Mouse (Mus musculus) layer of hippocampus, adult 9-11 months (tissue): ENCODE results near the gene Gprin3.

ENCODE experiments used
- DNase-seq: peaks from one replicate; pipeline ENCODE4 v3.0.0; 2022

The Gprin3 gene

DNA sequence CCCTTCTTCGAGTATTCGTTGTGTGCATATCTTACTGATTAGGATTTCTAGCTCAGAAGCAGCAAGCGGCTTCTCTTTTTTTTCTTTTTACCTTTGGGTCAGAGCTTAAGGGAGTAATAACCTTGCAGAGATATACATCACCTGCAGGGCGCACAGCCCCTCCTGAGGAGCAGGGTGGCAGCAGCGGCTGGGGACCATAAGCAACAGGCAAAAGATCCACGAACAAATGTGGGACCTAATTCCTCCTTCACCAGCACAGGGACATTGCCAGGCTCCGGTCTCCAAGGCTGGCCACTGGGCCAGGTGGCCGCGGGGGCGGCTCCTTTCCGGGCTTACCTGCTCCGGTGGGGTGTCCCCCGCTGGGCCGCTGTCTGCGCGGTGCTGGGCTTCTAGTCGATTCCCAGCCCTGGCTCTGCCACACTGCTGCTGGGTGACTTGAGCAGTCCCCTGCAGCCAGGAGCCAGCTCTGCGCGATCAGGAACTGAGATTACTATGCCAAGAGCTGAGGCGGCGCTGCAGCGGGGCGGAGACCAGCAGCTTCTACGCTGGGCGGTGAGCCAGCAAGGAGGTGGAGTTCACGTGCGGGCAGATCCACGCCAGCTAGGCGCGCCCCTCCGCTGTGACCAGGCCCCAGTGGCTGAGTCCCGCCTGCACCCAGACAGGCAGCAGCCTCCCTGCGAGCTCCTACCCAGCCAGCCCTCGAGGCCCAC is at the start of gene Gprin3:
Gprin3 (minus strand) TSS at position 471 of the 710 bp plus-strand sequence.
- peak; percentile 71 for DNase-seq

DNA sequence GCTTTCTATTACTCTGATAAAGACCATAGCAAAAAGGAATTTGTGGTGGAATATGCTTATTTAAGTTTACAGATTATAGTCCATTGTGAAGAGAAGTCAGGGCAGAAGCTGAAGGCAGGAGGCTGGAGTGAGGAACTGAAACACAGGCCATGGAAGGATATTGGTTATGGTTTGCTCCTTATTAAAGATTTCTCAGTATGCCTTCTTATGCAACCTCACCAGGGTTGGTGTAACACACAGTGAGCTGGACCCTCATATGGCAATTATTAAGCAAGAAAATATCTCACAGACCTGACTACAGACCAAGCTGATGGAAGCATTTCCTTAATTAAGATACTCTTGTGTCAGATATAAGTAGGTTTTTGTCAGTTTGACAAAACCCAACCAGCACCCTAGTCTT is 32.8 kb upstream of the Gprin3 start:
- DNase-seq: no peak

DNA sequence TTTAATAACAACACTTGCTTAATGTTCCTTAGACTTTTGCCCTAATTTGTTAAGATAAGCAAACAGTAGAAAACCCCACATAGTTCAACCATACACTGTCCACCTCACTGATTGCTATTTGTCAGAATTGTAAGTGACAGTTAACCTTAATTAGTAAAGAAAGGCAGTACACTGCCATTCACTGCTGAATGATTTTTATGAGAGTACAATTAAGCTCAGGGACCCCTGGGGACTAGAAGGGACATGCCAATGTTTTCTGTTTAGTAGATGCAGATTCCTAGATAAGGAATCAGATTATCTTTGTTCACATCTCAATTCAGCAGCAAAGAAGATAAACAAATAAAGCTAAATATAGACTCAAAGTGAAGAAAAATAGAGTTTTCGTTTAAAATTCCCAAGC is 30.0 kb upstream of the Gprin3 start:
- no peak for DNase-seq

DNA sequence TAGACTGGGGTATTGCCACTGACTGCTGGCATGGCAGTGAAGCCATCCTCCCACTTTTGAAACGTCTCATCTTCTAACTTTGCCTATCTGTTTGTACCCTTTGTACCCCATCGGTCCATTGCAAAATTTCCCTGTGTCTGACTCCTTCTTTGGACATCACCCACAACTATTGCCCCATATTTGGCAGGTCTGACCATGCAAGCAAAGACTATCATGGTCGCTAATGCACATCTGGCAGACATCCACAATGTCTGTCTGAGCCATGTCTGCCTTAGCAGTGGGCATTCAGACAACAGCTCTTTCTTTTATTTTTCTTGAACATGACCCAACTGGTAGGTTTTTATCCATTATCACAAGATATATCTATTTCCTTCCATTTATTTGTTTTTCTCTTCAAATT is 25.3 kb upstream of the Gprin3 start:
- no peak for DNase-seq

- DNase-seq: no peak
These were observed 19.0 kb upstream of the Gprin3 start for GRCm38 (mm10) chr6:59445101-59445503.

GRCm38 (mm10) chr6:59435906-59436305 is 9.8 kb upstream of the Gprin3 start:
- no peak for DNase-seq

DNA sequence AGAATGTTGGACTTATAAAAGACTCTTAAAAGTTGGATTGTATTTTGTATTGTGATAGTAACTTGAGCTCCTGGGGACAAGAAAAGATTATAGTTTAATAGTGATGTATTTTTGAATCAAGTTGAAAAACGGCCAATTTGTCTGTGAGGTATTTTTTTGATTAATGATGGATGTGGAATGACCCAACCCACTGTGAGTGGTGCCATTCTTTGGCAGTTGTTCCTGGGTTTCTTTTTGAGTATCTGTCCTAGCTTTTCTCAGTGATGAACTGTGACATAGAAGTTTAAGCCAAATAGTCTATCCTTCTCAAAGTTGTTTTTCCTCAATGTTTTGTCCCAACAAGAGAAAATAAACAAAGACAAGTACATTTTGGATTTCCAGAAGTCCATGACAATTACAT is 7.0 kb upstream of the Gprin3 start:
- DNase-seq: no peak

DNA sequence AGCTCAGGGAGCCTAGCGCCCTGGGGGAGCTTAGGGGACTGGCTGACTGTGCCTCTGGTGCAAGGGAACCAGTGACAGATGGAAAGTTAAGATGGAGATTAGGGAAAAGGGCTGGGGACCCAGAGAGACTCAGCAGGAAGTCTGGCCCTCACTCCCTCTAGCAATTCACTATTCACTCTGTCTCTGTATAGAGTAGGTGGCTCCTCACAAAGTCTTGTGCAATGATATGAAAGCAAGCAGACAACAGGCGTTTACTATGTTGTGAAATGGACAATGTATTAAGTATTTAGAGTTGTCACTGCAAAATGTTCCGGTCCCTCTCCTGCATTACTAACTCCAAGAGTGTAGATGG is 416 bp upstream of the Gprin3 start:
- no peak for DNase-seq

- no peak for DNase-seq
These were observed 988 bp downstream of the Gprin3 start for GRCm38 (mm10) chr6:59424871-59425740.

DNA sequence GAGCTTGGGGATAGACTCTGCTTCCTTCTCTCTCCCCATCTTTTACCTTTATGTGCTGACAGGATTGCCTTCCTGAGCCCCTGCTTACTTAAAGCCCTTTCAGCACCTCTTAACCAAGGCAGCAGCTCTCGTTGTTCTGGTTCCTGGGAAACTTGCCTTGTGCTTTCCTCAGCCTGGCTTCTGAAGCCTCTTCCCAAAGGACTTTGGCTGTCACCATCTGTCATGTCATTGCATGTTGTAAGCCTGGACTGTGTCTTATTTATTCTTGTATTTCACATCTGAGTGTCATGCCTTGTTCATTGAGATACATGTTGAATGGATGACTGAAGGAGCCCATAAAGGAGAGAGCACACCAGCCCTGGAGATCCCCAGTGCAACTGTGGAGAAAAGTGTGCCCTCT is 2.3 kb downstream of the Gprin3 start:
- no peak for DNase-seq

- no peak for DNase-seq
These were observed 6.8 kb downstream of the Gprin3 start for GRCm38 (mm10) chr6:59419264-59419663.

DNA sequence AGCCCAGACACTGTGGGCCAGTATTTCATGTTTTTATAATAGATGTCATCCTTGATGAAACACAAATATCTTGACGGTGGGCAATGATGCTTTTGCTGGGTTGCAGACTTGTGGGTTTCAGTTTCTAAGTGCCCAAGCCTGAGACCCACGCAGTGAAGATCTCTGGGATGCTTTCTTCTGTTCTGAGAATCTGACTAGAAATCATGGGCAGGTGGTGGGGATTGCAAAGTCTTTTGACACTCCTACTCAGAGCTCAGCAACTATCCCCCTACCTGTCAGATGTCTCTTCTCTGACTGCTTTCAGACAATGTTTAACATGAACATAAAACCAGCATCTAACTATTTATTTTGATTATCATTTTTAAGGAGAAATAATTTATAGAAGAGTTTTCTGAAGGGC is 7.4 kb downstream of the Gprin3 start:
- no peak for DNase-seq

- no peak for DNase-seq
These were observed 11.3 kb downstream of the Gprin3 start for GRCm38 (mm10) chr6:59414816-59415215.

- no peak for DNase-seq
These were observed 13.4 kb downstream of the Gprin3 start for GRCm38 (mm10) chr6:59412417-59413346.

DNA sequence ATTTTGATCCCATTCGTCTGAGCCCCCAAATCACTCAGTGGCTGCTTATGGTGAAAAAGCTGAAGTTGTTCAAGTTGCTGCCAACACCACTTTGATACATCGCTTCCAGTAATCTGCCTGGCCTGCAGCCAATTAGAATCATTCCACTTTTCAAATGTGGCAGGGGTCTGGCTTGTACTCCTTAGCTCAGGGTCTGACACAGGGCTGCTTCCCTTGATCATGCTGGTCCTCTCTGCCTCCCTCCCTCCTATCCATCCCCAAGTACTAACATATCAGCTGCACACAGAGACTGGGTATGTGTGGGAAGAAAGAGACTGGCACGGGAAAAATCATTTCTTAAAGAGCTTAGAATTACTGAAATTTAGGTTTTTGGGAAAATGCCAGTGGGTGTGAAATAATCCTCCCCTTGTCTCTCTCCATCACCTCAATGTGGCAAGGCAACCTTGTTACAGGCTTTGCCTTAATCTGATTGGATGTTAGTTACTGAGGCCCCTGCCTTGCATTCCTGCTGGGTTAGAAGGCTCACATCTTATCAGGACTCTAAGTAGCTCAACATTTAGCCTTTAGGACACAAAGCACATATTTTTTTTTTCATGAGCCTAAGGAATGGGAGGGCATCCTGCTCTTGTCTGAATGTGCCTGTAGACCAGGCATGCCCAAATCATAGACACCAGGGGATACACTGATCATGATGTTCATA is 16.9 kb downstream of the Gprin3 start:
- no peak for DNase-seq

DNA sequence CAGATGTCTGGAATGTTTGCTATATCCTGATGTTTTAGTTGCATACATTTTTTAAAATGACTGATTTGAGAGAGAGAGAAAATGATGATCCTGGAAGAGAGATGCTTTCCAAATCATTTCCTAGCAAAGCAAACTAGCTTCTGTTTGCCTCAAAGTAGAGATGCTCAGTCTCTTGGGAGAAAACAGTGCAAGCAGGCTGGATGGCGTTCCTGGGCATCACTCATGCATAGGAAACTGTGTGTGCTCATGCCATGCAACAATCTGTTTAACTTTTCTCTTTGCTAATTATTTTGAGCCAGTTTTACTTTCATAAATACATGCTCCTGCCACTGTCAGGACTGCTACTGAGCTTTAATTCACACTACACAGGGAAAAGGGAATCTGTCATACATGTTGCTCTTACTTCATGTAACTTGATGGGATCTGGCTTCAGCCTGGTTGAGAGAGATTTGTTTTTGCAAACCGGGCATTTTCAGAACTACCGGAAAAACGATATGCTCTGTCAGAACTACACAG is 18.6 kb downstream of the Gprin3 start:
- DNase-seq: peak; percentile 25

DNA sequence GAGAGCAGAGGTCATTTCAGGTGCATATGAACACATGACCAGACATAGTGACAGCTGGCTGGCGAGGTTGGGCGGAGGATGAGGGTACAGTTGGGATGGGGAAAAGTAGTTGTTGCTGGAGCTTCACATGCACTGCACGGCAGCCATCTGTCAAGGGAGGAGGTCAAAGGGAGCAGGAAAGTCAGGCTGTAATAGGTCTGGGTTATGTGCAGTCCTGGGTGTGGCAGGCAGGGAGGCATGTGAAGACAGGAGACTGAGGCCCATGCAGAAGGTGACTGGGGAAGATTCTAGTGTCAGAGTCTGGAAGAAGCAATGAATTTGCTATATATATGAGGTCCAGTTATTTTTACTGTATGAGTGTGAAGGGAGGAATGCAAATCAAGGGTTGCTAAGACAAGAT is 35.9 kb downstream of the Gprin3 start:
- DNase-seq: no peak

GRCm38 (mm10) chr6:59365300-59365699 is 60.8 kb downstream of the Gprin3 start:
- DNase-seq: no peak

GRCm38 (mm10) chr6:59363282-59363681 is 62.8 kb downstream of the Gprin3 start:
- DNase-seq: no peak

GRCm38 (mm10) chr6:59354943-59355342 is 71.2 kb downstream of the Gprin3 start:
- no peak for DNase-seq

- no peak for DNase-seq
These were observed 74.8 kb downstream of the Gprin3 start for GRCm38 (mm10) chr6:59351108-59351789.

- DNase-seq: no peak
These were observed 77.4 kb downstream of the Gprin3 start for GRCm38 (mm10) chr6:59348673-59349072.
